Mouse (Mus musculus) ES-E14 (cell line): ENCODE data around the gene Ribc2. TPM values are rescaled to one million over a fixed set of nuclear protein-coding genes. Genes with fewer than 3 reads are reported as not detected.

ENCODE experiments used
- DNase-seq: peaks from one replicate; pipeline ENCODE4 v3.0.0-alpha.2; 2013; ENCODE audit warnings: low read depth, low spot score
- H3K27ac ChIP-seq: 2 replicates; pipeline ENCODE4 v1.5.1; 2012; ENCODE audit warnings: low read depth, mild to moderate bottlenecking, low read length, moderate library complexity, mixed read lengths; ENCODE audit not compliant: poor library complexity, insufficient read depth, severe bottlenecking
- H3K36me3 ChIP-seq: 2 replicates; pipeline ENCODE4 v1.6.1; 2012; ENCODE audit warnings: mild to moderate bottlenecking, low read length, moderate library complexity, mixed read lengths; ENCODE audit not compliant: control insufficient read depth, poor library complexity, insufficient read depth, severe bottlenecking
- H3K4me1 ChIP-seq, 2 experiments: fragments of 150-350 bp in 1 of 2; sonication (generic) in 1 of 2; 2 replicates each; pipeline ENCODE4 v1.6.1; 2012; ENCODE audit warnings: low read length in 2 of 2, mild to moderate bottlenecking in 1 of 2, mixed read lengths in 1 of 2; ENCODE audit not compliant: control insufficient read depth in 2 of 2, insufficient read depth in 2 of 2, poor library complexity in 1 of 2
- H3K4me3 ChIP-seq, 2 experiments: fragments of 150-350 bp in 1 of 2; sonication (generic) in 1 of 2; 2 replicates each; pipeline ENCODE4 v1.5.1; 2012; ENCODE audit warnings: low read length in 2 of 2, low read depth in 1 of 2, mild to moderate bottlenecking in 1 of 2, mixed read lengths in 1 of 2; ENCODE audit not compliant: insufficient read depth in 1 of 2, poor library complexity in 1 of 2, severe bottlenecking in 1 of 2
- H3K9ac ChIP-seq: 2 replicates; pipeline ENCODE4 v1.6.1; 2012; ENCODE audit warnings: low read depth, mild to moderate bottlenecking, low read length, mixed read lengths; ENCODE audit not compliant: poor library complexity, insufficient read depth, severe bottlenecking
- H3K9me3 ChIP-seq: fragments of 150-350 bp; sonication (generic); 2 replicates; pipeline ENCODE4 v1.6.1; 2012; ENCODE audit warnings: low read depth, mild to moderate bottlenecking, low read length; ENCODE audit not compliant: control insufficient read depth, insufficient read depth
- CHD2 ChIP-seq: IDR thresholded peaks from 2 replicates; pipeline ENCODE4 v1.6.1; 2014; ENCODE audit warnings: mild to moderate bottlenecking, low read depth, low read length, inconsistent platforms
- HCFC1 ChIP-seq: IDR thresholded peaks from 2 replicates; pipeline ENCODE4 v1.6.1; 2012; ENCODE audit warnings: low read length, inconsistent platforms, borderline replicate concordance; ENCODE audit not compliant: insufficient read depth
- MAFK ChIP-seq: IDR thresholded peaks from 2 replicates; pipeline ENCODE4 v1.6.1; 2014; ENCODE audit warnings: mild to moderate bottlenecking, low read depth, low read length, inconsistent platforms; ENCODE audit not compliant: insufficient read depth
- ZC3H11A ChIP-seq: IDR thresholded peaks from 2 replicates; pipeline ENCODE4 v1.6.1; 2012; ENCODE audit warnings: low read depth, mild to moderate bottlenecking, inconsistent platforms, low read length, borderline replicate concordance
- ZNF384 ChIP-seq: IDR thresholded peaks from 2 replicates; pipeline ENCODE4 v1.6.1; 2012; ENCODE audit warnings: low read depth, low read length, inconsistent platforms
- in situ Hi-C, 2 experiments: fragments of 600-800 bp; cut with MboI; formaldehyde crosslinking; loops; one replicate each; pipeline ENCODE4 v1.15.1; 2025; ENCODE audit warnings: low sequenced_read_pairs in 2 of 2, inconsistent platforms in 1 of 2; ENCODE audit not compliant: unreplicated experiment in 2 of 2
- total RNA-seq: library from RNA; depleted of rRNA; stranded (reverse); fragments of 300-350 nt; gene quantifications from 2 replicates; pipeline ENCODE4 v1.2.3, GENCODE M21; 2012; rRNA removed

The Ribc2 gene
- total RNA-seq, result 0.26 and 0.45 TPM in 2 replicates

- peaks cover 0 to 10% of the 10 kb centered on the region in 2 experiments; a peak in 1 of 4 replicates for H3K4me1 ChIP-seq
- peak; percentile 83 for DNase-seq
- TF ChIP-seq HCFC1 (no peak), ZNF384 (peak; percentile 99), ZC3H11A (no peak), CHD2 (peak; percentile 100), MAFK (no peak)
- peak within 1 kb of the TSS; percentile 52 to 69 for H3K4me3 ChIP-seq
- in situ Hi-C loops, result no loop called here
- H3K9me3 ChIP-seq, result no peaks in the 10 kb centered on the region
- peak within 1 kb of the TSS; percentile 85 for H3K9ac ChIP-seq
- no peak within 1 kb of the TSS for H3K27ac ChIP-seq
- no peaks in the 10 kb centered on the region for H3K36me3 ChIP-seq
These were observed at the start of gene Ribc2, which contains the start of gene Smc1b for GRCm38 (mm10) chr15:85131275-85132192. TSS of gene Ribc2 (plus strand) at chr15:85132078. TSS of gene Smc1b (minus strand) at chr15:85131964.

GRCm38 (mm10) chr15:85085641-85086040 lies 46.2 kb upstream of the Ribc2 start:
- Histone ChIP-seq H3K27ac (no peak overlapping the region), H3K4me1 (no peaks in the 10 kb centered on the region), H3K9me3 (no peaks in the 10 kb centered on the region), H3K9ac (no peak overlapping the region), H3K4me3 (no peak overlapping the region), H3K36me3 (no peaks in the 10 kb centered on the region)
- TF ChIP-seq HCFC1, result no peak
- no peak for TF ChIP-seq ZNF384
- no peak for TF ChIP-seq CHD2
- no peak for TF ChIP-seq ZC3H11A
- TF ChIP-seq MAFK, result no peak
- in situ Hi-C loops, result no loop called here
- no peak for DNase-seq

GRCm38 (mm10) chr15:85132193-85132520 lies 279 bp downstream of the Ribc2 start:
- no peak for TF ChIP-seq ZNF384
- TF ChIP-seq CHD2, result no peak
- no peak for TF ChIP-seq MAFK
- TF ChIP-seq HCFC1, result no peak
- TF ChIP-seq ZC3H11A, result no peak
- Histone ChIP-seq H3K9me3 (no peaks in the 10 kb centered on the region), H3K36me3 (no peaks in the 10 kb centered on the region), H3K4me1 (peaks cover 0 to 10% of the 10 kb centered on the region in 2 experiments; a peak in 1 of 4 replicates), H3K27ac (no peak overlapping the region), H3K9ac (peak overlapping the region; percentile 25; the same call in 1 of the 2 replicates), H3K4me3 (peak overlapping the region; percentile 41 to 52)
- no peak for DNase-seq
- in situ Hi-C loops, result no loop called here

- Histone ChIP-seq H3K27ac (no peak overlapping the region), H3K9ac (no peak overlapping the region), H3K9me3 (no peaks in the 10 kb centered on the region), H3K36me3 (no peaks in the 10 kb centered on the region), H3K4me3 (no peak overlapping the region), H3K4me1 (peaks cover 0 to 10% of the 10 kb centered on the region in 2 experiments; a peak in 1 of 4 replicates)
- in situ Hi-C loops, result no loop called here
- DNase-seq, result no peak
- TF ChIP-seq HCFC1 (no peak), MAFK (no peak), ZC3H11A (no peak), ZNF384 (no peak), CHD2 (no peak)
These were observed 3.3 kb downstream of the Ribc2 start for GRCm38 (mm10) chr15:85135143-85135542.
